Mouse (Mus musculus): ENCODE measurements at regions not wholly inside any gene's neighbourhood (a gene's known extent, or its start where the extent isn't known, plus 50 kb on each side); places are given as distances from the start of the nearest gene placed in this dataset.

GRCm38 (mm10) chr7:90058636-90059035 is 71.4 kb upstream of the Picalm start:
- DNase-seq (ENCODE audit: low spot score in 2 of 2): no peak

- no peak for DNase-seq (ENCODE audit: low spot score in 2 of 2)
Observed at GRCm38 (mm10) chr7:90059249-90059628, 70.8 kb upstream of the Picalm start.

GRCm38 (mm10) chr7:90059629-90060301 is 70.2 kb upstream of the Picalm start:
- no peak for DNase-seq (ENCODE audit: low spot score in 2 of 2)

GRCm38 (mm10) chr7:90060343-90061175 is 69.5 kb upstream of the Picalm start:
- no peak for DNase-seq (ENCODE audit: low spot score in 2 of 2)

- DNase-seq (ENCODE audit: low spot score in 2 of 2): no peak
Observed at GRCm38 (mm10) chr7:90061701-90062100, 68.3 kb upstream of the Picalm start.

GRCm38 (mm10) chr7:90062874-90063273 is 67.1 kb upstream of the Picalm start:
- DNase-seq (ENCODE audit: low spot score in 2 of 2): no peak

GRCm38 (mm10) chr7:90064198-90064597 is 65.8 kb upstream of the Picalm start:
- DNase-seq (ENCODE audit: low spot score in 2 of 2): no peak

GRCm38 (mm10) chr7:90065269-90065955 is 64.6 kb upstream of the Picalm start:
- no peak for DNase-seq (ENCODE audit: low spot score in 2 of 2)

GRCm38 (mm10) chr7:90066275-90066674 is 63.7 kb upstream of the Picalm start:
- no peak for DNase-seq (ENCODE audit: low spot score in 2 of 2)

- DNase-seq (ENCODE audit: low spot score in 2 of 2): no peak
Observed at GRCm38 (mm10) chr7:90067961-90068665, 61.9 kb upstream of the Picalm start.

GRCm38 (mm10) chr7:90070267-90070666 is 59.7 kb upstream of the Picalm start:
- no peak for DNase-seq (ENCODE audit: low spot score in 2 of 2)

GRCm38 (mm10) chr7:90073865-90074264 is 56.1 kb upstream of the Picalm start:
- no peak for DNase-seq (ENCODE audit: low spot score in 2 of 2)

GRCm38 (mm10) chr7:90074592-90074991 is 55.4 kb upstream of the Picalm start:
- DNase-seq (ENCODE audit: low spot score in 2 of 2): no peak

- DNase-seq (ENCODE audit: low spot score in 2 of 2): no peak
Observed at GRCm38 (mm10) chr7:90077565-90077964, 52.4 kb upstream of the Picalm start.

- DNase-seq (ENCODE audit: low spot score in 2 of 2): no peak
Observed at GRCm38 (mm10) chr7:90080083-90080772, 49.8 kb upstream of the Picalm start.

Data from adrenal gland, adult 18-20 months (tissue).